Mouse (Mus musculus): ENCODE measurements around the gene Capn7.

Gene Capn7

DNA sequence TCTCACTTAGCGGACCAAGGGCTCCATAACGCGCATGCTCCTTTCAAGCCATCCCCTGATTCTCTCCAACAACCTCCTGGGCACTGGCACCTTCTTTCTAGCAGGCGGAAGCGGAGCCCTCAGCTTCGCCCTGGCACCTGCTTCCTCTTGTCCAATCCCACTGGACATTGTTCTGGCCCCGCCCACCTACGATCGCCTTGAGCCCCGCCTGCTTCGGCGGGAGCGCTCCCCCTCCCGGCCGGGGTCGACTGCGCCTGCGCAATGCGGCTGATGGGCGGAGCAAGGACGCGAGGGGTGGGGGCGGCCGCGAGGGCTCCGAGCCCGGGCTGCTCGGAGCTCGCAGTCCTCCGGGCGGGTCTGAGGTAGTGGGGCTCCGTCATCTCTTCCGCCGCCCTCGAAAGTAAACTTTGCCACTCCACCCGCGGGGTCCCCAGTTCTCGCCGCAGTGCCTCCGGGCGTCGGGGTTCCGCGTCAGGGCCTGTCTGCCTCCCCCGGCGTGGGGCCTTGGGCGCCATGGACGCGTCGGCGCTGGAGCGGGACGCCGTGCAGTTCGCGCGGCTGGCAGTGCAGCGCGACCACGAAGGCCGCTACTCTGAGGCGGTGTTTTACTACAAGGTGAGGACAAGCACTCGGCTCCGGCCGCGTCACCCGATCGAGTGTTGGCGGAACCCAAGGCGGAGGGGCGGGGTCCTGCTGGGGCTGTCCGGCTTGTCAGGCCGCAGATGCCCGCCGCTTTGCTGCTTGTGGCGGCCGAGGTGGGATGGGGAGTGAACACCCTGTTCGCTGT is at the start of gene Capn7:
TSS of gene Capn7 (plus strand) at position 270 of the 787 bp plus-strand sequence.
- DNase-seq (ENCODE audit: low spot score): peak; percentile 99

GRCm38 (mm10) chr14:31313192-31313591 is 23.2 kb upstream of the Capn7 start:
- DNase-seq (ENCODE audit: low spot score): no peak

GRCm38 (mm10) chr14:31316613-31317012 is 19.8 kb upstream of the Capn7 start:
- no peak for DNase-seq (ENCODE audit: low spot score)

DNA sequence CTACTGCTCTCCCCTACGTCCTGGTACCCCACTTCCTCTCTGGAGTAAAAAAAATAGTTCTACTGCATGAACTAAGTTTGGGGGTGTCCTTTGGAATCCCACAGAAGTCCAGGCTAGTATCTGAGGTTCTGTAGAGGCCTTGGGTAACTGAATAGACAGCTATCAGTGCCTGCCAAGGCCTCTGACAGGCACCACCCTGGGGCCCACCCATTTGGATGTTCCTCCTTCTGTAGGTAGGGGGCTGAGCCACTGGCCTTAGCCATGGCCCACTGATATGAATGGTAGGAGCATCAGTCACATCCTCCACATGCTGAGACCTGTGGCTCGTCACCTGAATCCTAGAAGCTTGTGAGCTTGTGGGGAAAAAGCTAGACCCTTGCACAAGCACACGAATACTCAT is 18.7 kb upstream of the Capn7 start:
- DNase-seq (ENCODE audit: low spot score): no peak

- no peak for DNase-seq (ENCODE audit: low spot score)
Measured at GRCm38 (mm10) chr14:31319546-31319945, 16.9 kb upstream of the Capn7 start.

GRCm38 (mm10) chr14:31321181-31321580 is 15.3 kb upstream of the Capn7 start:
- no peak for DNase-seq (ENCODE audit: low spot score)

DNA sequence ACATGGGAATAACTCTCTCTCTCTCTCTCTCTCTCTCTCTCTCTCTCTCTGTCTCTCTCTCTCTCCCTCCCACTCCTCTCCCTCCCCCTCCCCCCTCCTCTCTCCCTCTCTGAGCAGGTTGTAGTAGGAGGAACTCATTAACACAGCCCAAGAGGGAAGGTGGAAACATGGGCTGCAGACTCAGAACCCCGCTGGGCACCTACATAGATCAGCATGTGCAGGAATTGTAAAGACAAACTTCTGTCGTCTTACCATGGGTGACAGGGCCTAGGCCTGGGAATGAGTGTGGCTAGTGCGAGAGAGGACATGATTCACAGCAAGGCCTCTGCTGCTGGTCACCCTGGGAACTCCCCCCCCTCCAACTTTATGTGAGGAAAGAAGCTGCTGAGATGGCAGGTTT is 14.2 kb upstream of the Capn7 start:
- no peak for DNase-seq (ENCODE audit: low spot score)

GRCm38 (mm10) chr14:31323189-31323588 is 13.2 kb upstream of the Capn7 start:
- DNase-seq (ENCODE audit: low spot score): no peak

GRCm38 (mm10) chr14:31323849-31324792 is 12.3 kb upstream of the Capn7 start, which contains the start of gene Dnah1:
Gene Dnah1 (minus strand): TSS chr14:31323896.
- peak; percentile 50 for DNase-seq (ENCODE audit: low spot score)

DNA sequence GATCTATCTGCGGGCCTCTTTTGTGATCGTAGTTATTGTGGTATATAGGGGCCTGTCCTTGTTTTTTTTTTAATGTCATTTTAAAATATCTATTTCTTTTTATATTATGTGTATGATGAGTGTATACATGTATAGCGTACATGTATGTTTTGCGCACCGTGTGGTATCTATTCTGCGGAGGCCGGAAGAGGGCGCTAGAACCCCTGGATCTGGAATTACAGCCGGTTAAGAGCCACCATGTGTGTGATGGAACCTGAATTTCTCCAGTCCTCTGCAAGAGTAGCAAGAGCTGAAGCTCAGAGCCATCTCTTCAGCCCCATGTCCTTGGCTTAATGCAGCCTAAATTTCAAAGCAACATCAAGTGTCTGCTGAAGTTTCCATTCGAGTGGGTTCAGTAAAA is 11.6 kb upstream of the Capn7 start:
- DNase-seq (ENCODE audit: low spot score): no peak

GRCm38 (mm10) chr14:31325551-31325950 is 10.9 kb upstream of the Capn7 start:
- no peak for DNase-seq (ENCODE audit: low spot score)

GRCm38 (mm10) chr14:31326770-31327169 is 9.7 kb upstream of the Capn7 start:
- no peak for DNase-seq (ENCODE audit: low spot score)

- DNase-seq (ENCODE audit: low spot score): no peak
Measured at GRCm38 (mm10) chr14:31327196-31327595, 9.2 kb upstream of the Capn7 start.

- no peak for DNase-seq (ENCODE audit: low spot score)
Measured at GRCm38 (mm10) chr14:31327681-31328080, 8.8 kb upstream of the Capn7 start.

GRCm38 (mm10) chr14:31329741-31330140 is 6.7 kb upstream of the Capn7 start:
- DNase-seq (ENCODE audit: low spot score): no peak

DNA sequence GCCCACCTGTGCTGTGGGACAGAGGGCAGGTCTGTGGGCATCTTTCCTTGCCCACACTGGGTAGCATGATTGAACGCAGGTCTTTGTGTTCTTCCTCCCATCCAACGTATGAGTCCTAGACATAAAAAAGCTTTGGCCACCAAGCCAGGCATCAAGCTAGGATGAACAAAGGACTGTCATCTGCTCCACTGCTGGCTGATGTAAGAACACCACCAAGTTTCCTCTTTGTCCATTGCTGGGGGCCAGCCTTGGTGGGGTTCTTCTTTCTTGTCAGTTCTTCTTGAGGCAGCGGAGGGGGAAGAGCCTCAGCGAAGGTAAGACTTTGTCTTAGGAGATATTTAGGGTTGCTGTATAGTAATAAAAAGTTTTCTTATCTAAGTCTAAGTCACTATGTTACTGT is 5.5 kb upstream of the Capn7 start:
- DNase-seq (ENCODE audit: low spot score): no peak

GRCm38 (mm10) chr14:31335765-31336164 is 673 bp upstream of the Capn7 start:
- no peak for DNase-seq (ENCODE audit: low spot score)

- no peak for DNase-seq (ENCODE audit: low spot score)
Measured at GRCm38 (mm10) chr14:31337406-31337805, 968 bp downstream of the Capn7 start.

DNA sequence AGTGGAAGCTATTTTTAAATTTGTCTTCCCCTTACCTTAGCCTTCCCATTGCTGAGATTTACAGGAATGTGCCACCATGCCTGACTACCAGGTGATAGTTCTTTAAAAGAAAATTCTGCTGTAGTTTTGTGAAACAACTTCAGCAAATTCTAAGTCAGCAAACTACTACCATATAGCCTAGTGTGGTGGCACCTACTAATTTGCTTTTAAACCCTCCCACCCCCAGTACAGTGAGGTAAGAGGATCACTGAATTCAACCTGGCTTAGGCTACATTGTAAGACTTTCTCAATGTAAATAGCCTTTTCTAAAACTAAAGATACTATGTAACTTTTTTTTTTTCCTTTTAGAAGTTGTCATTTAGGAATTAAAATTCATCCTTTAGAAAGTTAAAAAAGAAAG is 1.5 kb downstream of the Capn7 start:
- DNase-seq (ENCODE audit: low spot score): no peak

- no peak for DNase-seq (ENCODE audit: low spot score)
Measured at GRCm38 (mm10) chr14:31343241-31343640, 6.8 kb downstream of the Capn7 start.

GRCm38 (mm10) chr14:31345367-31345766 is 8.9 kb downstream of the Capn7 start:
- no peak for DNase-seq (ENCODE audit: low spot score)

DNA sequence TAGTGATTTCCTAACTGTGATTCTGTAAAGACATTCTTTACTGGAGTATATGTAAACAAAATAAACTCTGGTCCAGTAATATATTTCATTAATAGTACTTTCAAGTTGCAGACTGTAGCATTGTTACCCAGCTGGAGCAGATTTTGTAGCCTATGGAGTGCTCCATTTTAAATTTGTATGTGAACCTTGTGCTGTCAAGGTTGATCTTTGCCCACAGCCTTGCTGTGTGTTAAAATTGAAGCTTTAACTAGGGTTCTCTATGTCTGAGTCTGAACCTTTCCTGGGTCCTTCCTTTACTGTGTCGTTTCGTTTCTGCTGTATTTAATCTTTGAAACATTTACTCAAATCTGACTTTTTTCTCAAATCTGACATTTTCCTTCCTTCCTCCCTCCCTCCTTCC is 25.8 kb downstream of the Capn7 start:
- no peak for DNase-seq (ENCODE audit: low spot score)

- DNase-seq (ENCODE audit: low spot score): no peak
Measured at GRCm38 (mm10) chr14:31364589-31364988, 28.2 kb downstream of the Capn7 start.

Data from retina, embryonic 14.5 days (tissue).